Mouse (Mus musculus): ENCODE data around the gene Siglece. TPM values are rescaled to one million over a fixed set of nuclear protein-coding genes. Genes with fewer than 3 reads are reported as not detected.

Siglece gene
- total RNA-seq, 2 experiments from 2014 or later: 1.1 TPM

- no peak for DNase-seq (ENCODE audit: extremely low spot score in 1 of 2, low spot score in 2 of 2)
These were observed 23.8 kb downstream of the Siglece start for GRCm38 (mm10) chr7:43636194-43636593.

DNA sequence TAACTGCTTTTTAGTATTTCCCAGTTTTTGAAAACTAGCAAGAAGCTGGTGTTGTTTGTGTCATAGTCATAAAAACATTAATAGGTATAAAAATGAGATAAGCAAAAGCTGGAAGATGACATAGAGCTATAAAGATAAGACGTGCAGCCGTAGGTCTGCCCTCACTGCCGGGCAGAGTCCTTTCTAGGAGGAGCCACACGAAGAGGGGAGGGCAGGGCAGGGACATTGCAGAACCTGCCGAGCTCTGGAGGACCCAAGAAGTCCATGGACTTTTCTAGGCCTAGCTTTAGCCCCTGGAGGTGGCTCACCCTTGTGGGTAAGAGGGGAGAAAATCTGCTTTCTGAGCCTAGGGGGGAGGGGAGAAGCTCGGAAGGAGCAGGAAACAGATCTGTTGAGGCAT, 25.5 kb downstream of the Siglece start, which contains the start of gene Ceacam18:
TSS of gene Ceacam18 (plus strand) at position 208 of the 400 bp plus-strand sequence.
- intact Hi-C loops (cut with DNase I): no loop called here
- DNase-seq (ENCODE audit: extremely low spot score in 1 of 2, low spot score in 2 of 2): no peak

More at GRCm38 (mm10) chr7:43636194-43636593, 23.8 kb downstream of the Siglece start:
- intact Hi-C loops (cut with DNase I): no loop called here

DNA sequence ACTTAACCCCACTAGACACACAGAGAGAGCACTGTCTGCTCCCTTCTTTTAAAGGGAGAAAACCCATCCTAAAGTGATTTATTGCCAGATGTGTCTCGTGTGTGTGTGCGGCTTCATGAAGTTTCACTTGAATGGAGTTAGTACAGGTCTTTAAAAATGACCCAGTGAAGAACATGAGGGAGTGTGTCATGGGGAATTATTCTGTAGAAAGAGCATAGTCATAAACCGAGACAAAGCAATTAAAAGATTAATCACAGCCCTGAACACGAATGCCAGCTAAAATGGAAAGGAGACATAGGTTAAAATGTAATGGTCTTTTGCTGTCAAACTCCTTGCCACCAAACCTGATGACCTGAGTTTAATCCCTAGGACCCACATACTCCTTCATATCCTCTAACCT, 26.0 kb downstream of the Siglece start:
- no peak for DNase-seq (ENCODE audit: extremely low spot score in 1 of 2, low spot score in 2 of 2)
- intact Hi-C loops (cut with DNase I): no loop called here

DNA sequence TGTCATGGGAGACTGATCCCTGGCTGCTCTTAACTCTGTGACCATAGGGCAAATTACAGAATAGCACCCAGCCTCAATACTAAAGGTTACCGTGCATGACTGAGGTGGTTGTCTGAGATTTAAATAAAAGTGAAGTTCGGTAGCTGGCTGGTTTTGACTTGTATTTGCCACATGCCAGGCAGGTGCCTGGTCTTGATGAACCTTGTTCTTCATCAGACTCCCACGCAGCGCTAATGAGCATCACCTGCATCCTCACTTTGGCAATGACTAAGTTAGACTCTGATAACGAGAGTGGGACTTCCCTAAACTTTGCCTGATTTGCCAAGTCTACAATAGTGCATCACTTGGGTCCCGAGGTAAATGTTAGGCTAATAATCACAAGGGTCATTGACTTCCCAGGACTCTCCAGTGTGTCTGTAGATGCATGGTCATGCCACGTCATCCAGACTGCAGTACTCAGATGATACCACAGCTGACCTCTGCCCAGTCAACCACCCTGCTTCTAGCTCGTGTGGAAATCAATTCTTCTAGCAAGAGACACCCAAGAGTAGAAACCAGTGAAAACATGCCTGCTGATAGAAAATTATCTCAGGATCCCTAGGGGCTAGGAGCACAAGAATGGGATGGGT, 34.1 kb downstream of the Siglece start:
- intact Hi-C loops (cut with DNase I): no loop called here

DNA sequence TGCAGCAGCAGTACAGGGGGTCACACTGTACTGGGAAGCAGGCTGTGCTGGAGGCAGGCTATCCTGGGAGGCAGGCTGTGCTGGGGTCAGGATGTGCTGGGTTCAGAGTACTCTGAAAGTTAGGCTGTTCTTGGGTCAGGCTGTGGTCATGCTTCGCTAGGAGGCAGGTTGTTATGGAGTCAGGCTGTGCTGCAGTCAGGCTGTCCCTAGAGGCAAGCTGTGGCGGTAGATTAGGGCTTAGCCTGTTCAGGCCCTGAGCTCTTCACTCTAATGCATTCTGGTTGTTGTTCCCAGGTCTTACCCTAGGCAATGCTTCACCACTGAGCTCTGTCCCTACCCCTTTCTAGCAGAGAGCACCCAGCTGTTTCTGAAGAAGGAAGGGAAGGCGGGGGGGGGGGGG, 34.9 kb downstream of the Siglece start:
- intact Hi-C loops (cut with DNase I): no loop called here
- no peak for DNase-seq (ENCODE audit: extremely low spot score in 1 of 2, low spot score in 2 of 2)

More for the DNA sequence above, 34.1 kb downstream of the Siglece start:
- DNase-seq (ENCODE audit: extremely low spot score in 1 of 2, low spot score in 2 of 2): no peak

DNA sequence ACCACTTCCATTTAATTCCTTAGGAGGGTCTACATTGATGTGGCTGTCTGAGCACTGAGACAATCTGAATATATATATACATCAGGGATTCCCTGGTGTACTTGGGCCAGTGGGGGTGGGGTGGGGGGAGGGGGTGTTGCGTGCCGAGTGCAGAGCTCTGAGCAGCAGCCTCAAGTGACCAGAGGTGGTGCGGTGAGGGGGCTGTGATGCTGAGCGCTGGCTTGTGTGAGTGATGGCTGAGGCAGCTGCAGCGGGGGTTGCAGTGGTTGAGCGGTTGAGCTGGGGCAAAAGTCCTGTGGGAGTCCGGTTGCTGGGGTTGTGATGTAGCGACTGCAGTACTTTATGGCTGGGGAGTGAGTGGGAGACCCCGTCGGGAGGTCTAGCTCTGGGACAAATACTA, 36.1 kb downstream of the Siglece start:
- intact Hi-C loops (cut with DNase I): no loop called here

DNA sequence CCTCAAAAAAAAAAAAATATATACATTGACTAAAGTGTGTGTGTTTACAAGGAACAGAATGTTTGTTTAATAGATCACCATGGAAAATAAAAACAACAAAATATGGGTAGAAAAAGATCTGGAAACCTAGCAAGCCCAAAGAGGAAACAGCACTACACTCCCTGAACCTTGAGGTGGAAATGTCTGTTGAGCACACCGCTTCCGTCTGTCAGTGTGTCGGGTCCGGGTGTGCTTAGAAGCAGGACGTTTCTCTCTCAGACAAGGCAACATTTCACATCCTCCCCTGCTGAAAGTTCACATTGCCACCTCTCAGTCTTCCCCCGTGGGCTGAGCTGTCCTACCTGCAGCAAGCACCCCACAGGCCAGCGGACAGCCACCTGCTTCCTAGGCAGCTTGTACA, 37.0 kb downstream of the Siglece start:
- intact Hi-C loops (cut with DNase I): no loop called here

More for the DNA sequence above, 36.1 kb downstream of the Siglece start:
- no peak for DNase-seq (ENCODE audit: extremely low spot score in 1 of 2, low spot score in 2 of 2)

GRCm38 (mm10) chr7:43613816-43614551, 46.0 kb downstream of the Siglece start:
- no peak for DNase-seq (ENCODE audit: extremely low spot score in 1 of 2, low spot score in 2 of 2)
- intact Hi-C loops (cut with DNase I): no loop called here

More for the DNA sequence above, 37.0 kb downstream of the Siglece start:
- DNase-seq (ENCODE audit: extremely low spot score in 1 of 2, low spot score in 2 of 2): no peak

- no peak for DNase-seq (ENCODE audit: extremely low spot score in 1 of 2, low spot score in 2 of 2)
- intact Hi-C loops (cut with DNase I): no loop called here
These were observed 51.6 kb downstream of the Siglece start for GRCm38 (mm10) chr7:43608316-43608824.

DNA sequence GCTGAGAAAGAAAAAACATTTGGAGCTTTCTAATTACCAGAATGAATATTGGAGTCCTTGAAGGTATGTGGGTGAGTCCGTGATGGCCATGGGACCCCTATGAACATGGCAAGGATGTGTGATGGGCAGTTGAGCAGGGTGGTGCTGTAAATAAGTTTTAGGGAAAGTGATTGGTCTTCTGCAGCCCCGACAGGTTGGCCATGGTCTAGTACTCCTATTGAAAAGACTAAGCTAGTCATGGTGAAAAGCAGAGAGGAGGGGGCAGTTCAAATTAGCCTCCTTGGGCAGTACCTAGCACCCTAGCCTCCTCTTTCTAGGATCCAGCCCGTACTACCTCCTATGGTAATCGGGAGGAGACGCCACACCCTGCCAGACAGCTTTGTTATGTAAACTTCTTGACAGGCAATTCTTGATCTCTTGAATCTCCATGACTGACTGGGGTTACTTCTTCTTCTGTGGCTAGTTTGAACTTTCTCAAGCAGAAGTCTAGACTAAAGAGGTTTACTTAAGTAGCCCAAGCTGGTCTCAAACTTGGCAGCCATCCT, 52.1 kb downstream of the Siglece start:
- no peak for DNase-seq (ENCODE audit: extremely low spot score in 1 of 2, low spot score in 2 of 2)
- intact Hi-C loops (cut with DNase I): no loop called here

GRCm38 (mm10) chr7:43606896-43607742, 52.8 kb downstream of the Siglece start, which contains the start of gene Zfp819:
TSS of gene Zfp819 (plus strand) at chr7:43607169.
- intact Hi-C loops (cut with DNase I): no loop called here
- DNase-seq (ENCODE audit: extremely low spot score in 1 of 2, low spot score in 2 of 2): peak; percentile 76 to 83

DNA sequence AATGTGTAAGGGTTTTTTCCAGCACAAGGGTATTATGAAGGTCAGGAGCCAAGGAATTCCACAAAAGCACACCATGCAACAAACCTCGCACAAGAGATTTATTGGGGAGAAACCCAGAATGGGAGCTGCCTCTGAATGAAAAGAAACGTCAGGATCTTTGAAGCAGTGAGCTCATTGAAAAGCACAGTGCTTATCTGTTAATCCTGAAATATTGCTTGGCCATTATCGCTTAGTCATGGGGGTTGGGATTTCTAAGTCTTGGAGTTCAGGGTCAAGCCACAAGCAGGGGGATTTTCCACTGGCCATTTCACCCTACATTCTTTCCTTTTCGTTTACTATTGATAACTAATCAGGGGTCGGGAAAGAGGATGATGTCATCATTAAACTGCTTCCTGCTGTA, 58.1 kb downstream of the Siglece start:
- intact Hi-C loops (cut with DNase I): no loop called here
- DNase-seq (ENCODE audit: extremely low spot score in 1 of 2, low spot score in 2 of 2): no peak

Other genes with a start within 250 kb of the Siglece start
- gene Lim2, start 232.5 kb downstream of the Siglece start, total RNA-seq (2021): not detected
- not detected for gene Nkg7, start 223.1 kb downstream of the Siglece start, total RNA-seq (2021)
- gene Cldnd2, start 219.4 kb downstream of the Siglece start, total RNA-seq (2021): not detected
- gene Etfb, start 216.1 kb downstream of the Siglece start, total RNA-seq (2021): 10 to 100 TPM; 52.2 to 55.8 TPM
- 1 to 10 TPM in 1 of 2 experiments, under 1 TPM in 1; 0.79 to 1.4 TPM for gene Gm45233, start 216.0 kb downstream of the Siglece start, total RNA-seq (2021)
- gene Vsig10l, start 197.0 kb downstream of the Siglece start, total RNA-seq (2021): 1 to 10 TPM; 4.4 TPM
- gene Iglon5, start 170.1 kb downstream of the Siglece start, total RNA-seq (2021): 10 to 100 TPM; 46.4 to 47.7 TPM
- not detected for gene 4931406B18Rik, start 154.2 kb downstream of the Siglece start, total RNA-seq (2021)
- 1 to 10 TPM; 6.3 to 6.7 TPM for gene Cd33, start 115.7 kb downstream of the Siglece start, total RNA-seq (2021)
- 1 to 10 TPM; 5.1 to 5.8 TPM for gene Zfp658, start 97.9 kb downstream of the Siglece start, total RNA-seq (2021)
- 10 to 100 TPM; 17.1 to 26.4 TPM for gene Zfp719, start 80.6 kb downstream of the Siglece start, total RNA-seq (2021)
- not detected for gene Zfp819, start 53.0 kb downstream of the Siglece start, total RNA-seq (2021)
- gene Ceacam18, start 25.5 kb downstream of the Siglece start, total RNA-seq (2021): under 1 TPM in 1 of 2 experiments, not detected in 1; 0.18 TPM
- gene Ctu1, start 11.9 kb upstream of the Siglece start, total RNA-seq (2021): 10 to 100 TPM; 12.4 TPM
- gene Klk14, start 30.3 kb upstream of the Siglece start, total RNA-seq (2021): not detected
- not detected for gene Klk13, start 52.4 kb upstream of the Siglece start, total RNA-seq (2021)
- not detected for gene Klk12, start 108.7 kb upstream of the Siglece start, total RNA-seq (2021)
- gene Klk11, start 114.4 kb upstream of the Siglece start, total RNA-seq (2021): not detected
- gene Klk10, start 120.9 kb upstream of the Siglece start, total RNA-seq (2021): not detected
- not detected for gene Klk9, start 131.7 kb upstream of the Siglece start, total RNA-seq (2021)
- gene Klk8, start 137.4 kb upstream of the Siglece start, total RNA-seq (2021): 1 to 10 TPM; 6.7 to 6.9 TPM
- gene Klk7, start 151.1 kb upstream of the Siglece start, total RNA-seq (2021): not detected
- not detected for gene Klk6, start 164.3 kb upstream of the Siglece start, total RNA-seq (2021)
- not detected for gene Klk5, start 181.8 kb upstream of the Siglece start, total RNA-seq (2021)
- not detected for gene Klk4, start 221.0 kb upstream of the Siglece start, total RNA-seq (2021)